Mouse (Mus musculus) G1E (cell line): Measurements from ENCODE around the gene Edem3. TPM values are rescaled to one million over a fixed set of nuclear protein-coding genes. Genes with fewer than 3 reads are reported as not detected.
A peak's percentile ranks its signal among the peaks of the same experiment; 100 is the strongest.

Source experiments
- ATAC-seq: 2 replicates; pipeline ENCODE4 v1.8.0; 2016; ENCODE audit warnings: mild to moderate bottlenecking; ENCODE audit not compliant: insufficient number of reproducible peaks, poor library complexity, low FRiP score, severe bottlenecking; ENCODE audit errors: extremely low read depth
- DNase-seq: peaks from one replicate; pipeline ENCODE4 v3.0.0; 2012; ENCODE audit warnings: low spot score
- H3K27me3 ChIP-seq: 2 replicates; pipeline ENCODE4 v1.6.1; 2012; ENCODE audit warnings: mild to moderate bottlenecking, low read length, inconsistent platforms; ENCODE audit not compliant: insufficient read depth
- H3K36me3 ChIP-seq: replicated peaks from 2 replicates; pipeline ENCODE3; 2012; ENCODE audit warnings: mild to moderate bottlenecking, inconsistent platforms
- H3K4me1 ChIP-seq: 2 replicates; pipeline ENCODE4 v1.6.1; 2012; ENCODE audit warnings: low read depth, low read length, inconsistent platforms, mixed read lengths; ENCODE audit not compliant: insufficient read depth
- H3K4me3 ChIP-seq: 2 replicates; pipeline ENCODE4 v1.5.1; 2012; ENCODE audit warnings: low read depth, mild to moderate bottlenecking, inconsistent platforms, low read length, moderate library complexity, mixed read lengths
- H3K9me3 ChIP-seq: replicated peaks from 2 replicates; pipeline ENCODE4 v1.6.1; 2012; ENCODE audit warnings: inconsistent platforms
- CTCF ChIP-seq: IDR thresholded peaks from 2 replicates; pipeline ENCODE4 v1.5.1; 2012; ENCODE audit warnings: low read depth, low read length, inconsistent platforms, mixed read lengths
- GATA1 ChIP-seq: IDR thresholded peaks from 2 replicates; pipeline ENCODE4 v1.6.1; 2012; ENCODE audit warnings: borderline replicate concordance, low read length, inconsistent platforms, mixed read lengths
- GATA2 ChIP-seq: IDR thresholded peaks from 2 replicates; pipeline ENCODE4 v1.6.1; 2012; ENCODE audit warnings: low read depth, low read length, inconsistent platforms, borderline replicate concordance
- POLR2AphosphoS5 ChIP-seq: IDR thresholded peaks from 2 replicates; pipeline ENCODE4 v1.6.1; 2012; ENCODE audit warnings: low read depth, low read length, inconsistent platforms; ENCODE audit not compliant: insufficient replicate concordance
- TAL1 ChIP-seq: conservative IDR thresholded peaks from 2 replicates; pipeline ENCODE4 v1.6.1; 2012; ENCODE audit warnings: low read depth, low read length, inconsistent platforms, mixed read lengths
- polyA plus RNA-seq: library from polyadenylated mRNA; stranded (reverse); fragments of >175 nt; gene quantifications from 2 replicates; pipeline ENCODE4 v1.2.3, GENCODE M21; 2012
- total RNA-seq, 2 experiments: library from RNA; stranded (forward) in 1 of 2; stranded (reverse) in 1 of 2; fragments of 200-1000 nt in 1 of 2; fragments of >200 nt in 1 of 2; fragmentation: Nextera tagmentation in 1 of 2; gene quantifications; 2 replicates each; pipeline ENCODE4 v1.2.3; 2014 to 2017

Gene Edem3
- total and polyA plus RNA-seq, 3 experiments, result 7.7 to 64.0 (median 31.2) TPM

DNA sequence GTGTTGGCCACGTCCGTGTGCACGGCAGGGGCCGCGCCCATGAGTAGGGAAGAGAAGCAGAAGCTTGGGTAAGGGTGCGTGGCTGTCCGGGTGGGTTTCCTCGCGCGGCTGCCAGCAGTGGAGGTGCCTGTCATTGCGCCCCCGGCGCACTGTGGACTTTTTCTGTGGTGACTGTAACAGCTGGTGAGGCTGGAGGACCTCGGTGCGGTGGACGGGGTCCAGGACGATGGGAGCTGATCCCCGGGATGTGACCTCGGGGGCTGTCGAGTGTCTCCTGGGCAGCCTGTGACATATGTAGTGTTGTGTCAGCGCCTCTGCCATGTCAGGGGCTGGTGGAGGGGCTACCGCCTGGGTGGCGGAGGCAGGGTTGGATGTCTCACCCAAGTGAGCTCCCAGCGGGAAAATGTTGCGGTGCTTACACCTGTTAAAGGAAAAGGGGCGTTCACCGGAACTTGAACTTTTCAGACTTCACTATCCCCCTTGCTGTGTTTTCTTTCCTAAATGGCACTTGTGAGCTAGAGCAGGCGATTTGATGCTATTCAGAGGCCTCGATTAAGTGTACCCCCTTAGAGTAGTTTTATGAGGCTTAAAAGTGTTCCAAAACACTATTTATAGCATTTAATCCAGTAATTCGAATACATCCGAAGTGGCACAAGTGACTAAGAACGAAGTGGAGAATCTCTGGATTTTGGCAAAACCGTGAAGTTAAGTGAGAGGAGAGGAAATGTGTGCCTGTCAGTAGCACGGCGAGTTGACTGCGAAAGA lies 671 bp downstream of the Edem3 start:
- H3K4me3 ChIP-seq, result peak overlapping the region; percentile 89
- peak; percentile 42 for DNase-seq
- H3K27me3 ChIP-seq, result no peaks in the 10 kb centered on the region
- H3K9me3 ChIP-seq, result no peaks in the 10 kb centered on the region
- peaks cover 44% of the 10 kb centered on the region for H3K4me1 ChIP-seq
- H3K36me3 ChIP-seq, result peaks cover 18% of the 10 kb centered on the region
- ATAC-seq, result no peak
- TF ChIP-seq GATA1 (no peak), GATA2 (no peak), TAL1 (no peak), CTCF (no peak), POLR2AphosphoS5 (no peak)

DNA sequence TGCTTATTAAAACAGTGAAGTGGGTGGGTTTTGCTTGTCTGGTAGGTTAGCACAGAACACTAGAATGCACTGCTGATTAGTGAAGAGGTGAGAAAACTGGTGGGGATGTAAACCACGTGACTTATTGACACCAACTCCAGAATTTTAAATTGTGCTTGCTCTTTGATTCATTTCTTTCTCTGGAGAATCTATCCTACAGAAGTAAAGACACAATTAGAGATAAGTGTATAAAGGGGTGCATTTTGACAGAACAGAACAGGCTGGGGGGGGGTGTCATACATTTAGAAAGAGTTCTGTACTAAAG lies 1.2 kb downstream of the Edem3 start:
- H3K36me3 ChIP-seq, result peaks cover 24% of the 10 kb centered on the region
- H3K4me1 ChIP-seq, result peaks cover 40% of the 10 kb centered on the region
- H3K27me3 ChIP-seq, result no peaks in the 10 kb centered on the region
- DNase-seq (no peak), ATAC-seq (no peak)
- TF ChIP-seq TAL1 (no peak), CTCF (no peak), GATA2 (no peak), POLR2AphosphoS5 (no peak), GATA1 (no peak)
- H3K4me3 ChIP-seq, result peak overlapping the region; percentile 89
- no peaks in the 10 kb centered on the region for H3K9me3 ChIP-seq

DNA sequence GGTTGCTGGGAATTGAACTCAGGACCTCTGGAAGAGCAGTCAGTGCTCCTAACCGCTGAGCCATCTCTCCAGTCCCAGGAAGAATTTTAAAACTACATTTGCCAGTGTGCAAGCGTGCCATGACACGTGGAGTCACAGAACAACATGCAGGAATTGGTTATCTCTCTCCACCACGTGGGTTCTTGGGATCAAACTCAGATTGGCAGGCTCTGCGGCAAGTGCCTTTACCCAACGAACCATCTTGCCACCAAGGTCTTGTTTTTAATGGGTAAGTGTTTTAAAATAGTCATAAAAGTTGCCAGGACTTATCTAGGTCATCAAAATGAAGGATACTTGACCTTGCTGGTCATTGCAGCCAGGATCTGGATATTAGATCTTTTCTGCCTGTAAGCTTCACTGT lies 3.1 kb downstream of the Edem3 start:
- no peak overlapping the region for H3K4me3 ChIP-seq
- DNase-seq (no peak), ATAC-seq (no peak)
- TF ChIP-seq POLR2AphosphoS5 (no peak), GATA1 (no peak), CTCF (no peak), GATA2 (no peak), TAL1 (no peak)
- H3K27me3 ChIP-seq, result no peaks in the 10 kb centered on the region
- H3K36me3 ChIP-seq, result peaks cover 39% of the 10 kb centered on the region
- H3K9me3 ChIP-seq, result no peaks in the 10 kb centered on the region
- peaks cover 30% of the 10 kb centered on the region for H3K4me1 ChIP-seq

DNA sequence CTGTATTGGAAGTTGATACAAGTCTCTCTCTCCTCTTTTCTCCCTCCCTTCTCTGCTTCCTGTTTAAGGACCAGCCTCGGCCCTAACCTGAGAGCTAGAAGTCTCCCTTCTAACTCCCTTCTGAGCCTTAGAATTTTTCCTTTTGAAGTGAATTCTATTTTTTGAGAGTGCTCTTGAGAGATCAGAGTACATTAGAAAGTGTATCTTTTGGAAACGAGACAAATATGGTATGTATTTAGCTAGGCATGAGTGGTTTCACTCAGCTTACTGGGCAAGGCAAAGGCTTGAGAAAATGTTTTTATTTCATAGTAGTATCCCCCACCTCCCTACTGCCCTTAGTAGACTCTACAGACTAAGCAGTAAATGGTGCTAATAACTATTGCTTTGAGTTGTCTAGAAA lies 3.8 kb downstream of the Edem3 start:
- H3K9me3 ChIP-seq, result no peaks in the 10 kb centered on the region
- DNase-seq (no peak), ATAC-seq (no peak)
- H3K36me3 ChIP-seq, result peaks cover 44% of the 10 kb centered on the region
- TF ChIP-seq POLR2AphosphoS5, result no peak
- TF ChIP-seq TAL1, result no peak
- TF ChIP-seq GATA2, result no peak
- no peak for TF ChIP-seq CTCF
- TF ChIP-seq GATA1, result no peak
- peaks cover 23% of the 10 kb centered on the region for H3K4me1 ChIP-seq
- no peak overlapping the region for H3K4me3 ChIP-seq
- no peaks in the 10 kb centered on the region for H3K27me3 ChIP-seq

DNA sequence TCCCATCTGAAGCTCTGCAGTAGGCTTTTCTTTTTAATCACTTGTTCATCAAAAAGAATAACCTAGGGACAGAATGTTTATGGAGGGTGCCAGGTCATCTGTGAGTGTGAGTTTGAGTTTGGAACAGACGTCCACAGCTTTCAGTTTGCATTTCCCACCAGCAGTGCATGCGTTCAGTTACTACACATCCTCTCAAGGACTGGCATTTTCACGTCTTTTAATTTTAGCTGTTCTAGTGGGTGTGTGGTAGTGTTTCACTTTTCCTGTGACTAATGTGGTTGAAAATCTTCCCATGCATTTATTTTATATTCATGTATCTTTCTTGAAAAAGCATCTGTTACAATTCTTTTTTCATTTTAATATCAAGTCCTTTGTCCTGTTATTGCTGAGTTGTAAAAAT lies 9.1 kb downstream of the Edem3 start:
- DNase-seq, result no peak
- H3K27me3 ChIP-seq, result no peaks in the 10 kb centered on the region
- no peaks in the 10 kb centered on the region for H3K9me3 ChIP-seq
- TF ChIP-seq CTCF, result no peak
- no peaks in the 10 kb centered on the region for H3K4me1 ChIP-seq
- no peak overlapping the region for H3K4me3 ChIP-seq
- H3K36me3 ChIP-seq, result peaks cover 60% of the 10 kb centered on the region
- no peak for ATAC-seq

DNA sequence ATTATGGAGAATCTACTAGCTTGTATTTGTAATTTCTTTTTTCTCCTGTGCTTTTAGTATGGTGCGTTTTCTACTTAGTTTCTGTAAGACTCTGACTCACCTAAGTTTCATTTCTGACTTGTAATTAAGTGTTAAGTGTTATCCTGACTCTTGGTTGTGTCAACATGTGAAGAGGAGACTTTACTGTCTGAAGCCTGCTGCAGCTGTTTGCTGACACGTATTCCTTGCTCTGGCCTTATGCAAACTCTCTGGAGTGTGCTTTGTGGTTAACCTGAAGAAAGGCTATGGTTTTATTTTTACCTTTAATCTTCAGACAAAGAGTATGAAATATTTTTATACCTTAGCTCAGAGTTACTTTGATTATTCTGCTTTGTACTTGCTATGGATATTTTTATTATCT lies 11.0 kb downstream of the Edem3 start:
- peaks cover 67% of the 10 kb centered on the region for H3K36me3 ChIP-seq
- no peaks in the 10 kb centered on the region for H3K4me1 ChIP-seq
- no peak for ATAC-seq
- no peak overlapping the region for H3K4me3 ChIP-seq
- DNase-seq, result no peak
- H3K27me3 ChIP-seq, result no peaks in the 10 kb centered on the region
- TF ChIP-seq TAL1 (no peak), POLR2AphosphoS5 (no peak), GATA2 (no peak), CTCF (no peak), GATA1 (no peak)
- H3K9me3 ChIP-seq, result no peaks in the 10 kb centered on the region
